Comparison of ENCODE assay signal across 29 mouse cellular contexts in the genomic region with DNA sequence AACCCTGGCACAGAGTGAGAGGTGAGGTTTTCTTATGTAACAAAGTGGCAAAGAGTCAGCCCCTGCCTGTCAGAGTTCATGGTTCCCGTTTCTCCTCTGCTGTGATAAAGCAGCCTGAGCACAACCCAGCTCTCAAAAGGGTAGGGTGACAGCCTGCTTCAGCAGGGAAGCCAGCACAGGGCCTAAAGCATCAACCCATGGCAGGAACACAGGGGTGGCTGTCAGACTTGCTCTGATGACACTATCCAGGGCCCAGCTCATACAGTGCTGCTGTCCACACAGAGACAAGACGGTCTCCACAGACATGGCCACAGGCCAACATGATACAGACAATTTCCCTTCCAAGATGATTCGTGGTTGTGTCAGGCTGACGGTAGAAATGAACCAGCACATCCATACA. TPM values are rescaled to one million over a fixed set of nuclear protein-coding genes. Genes with fewer than 3 reads are reported as not detected.
DNase-seq lines count a peak whose midpoint lies in the region; ATAC-seq and TF ChIP-seq lines count a peak whose summit lies in the region.
"Had no signal": no experiment of that assay in that cellular context is flagged by ENCODE, and none has a peak within 500 bp of the region (broad histone marks: within the 10 kb centered on the region; RNA-seq: fewer than 3 reads in every experiment).

No protein-coding gene starts in this region.

- no peak overlapping the region for H3K4me2 ChIP-seq in heart, embryonic 15.5 days
- H3K4me2 ChIP-seq: forebrain, embryonic 15.5 days; kidney, embryonic 15.5 days; limb, embryonic 13.5 days; lung, embryonic 14.5 days; neural tube, embryonic 13.5 days had no signal

- H3K9ac ChIP-seq in heart, embryonic 15.5 days, result no peak overlapping the region
- H3K9ac ChIP-seq in MEL (ENCODE audit: control insufficient read depth, low read depth, low read length, poor library complexity, severe bottlenecking), result no peak overlapping the region
- H3K9ac ChIP-seq: forebrain, embryonic 15.5 days; kidney, embryonic 15.5 days; limb, embryonic 13.5 days; lung, embryonic 14.5 days; neural tube, embryonic 13.5 days had no signal

- WGBS in heart, embryonic 15.5 days, result 32% methylated on average over 4 of the region's 4 CpGs
- 61% methylated on average over 4 of the region's 4 CpGs for WGBS in lung, adult 2 months

- no peak for DNase-seq in heart, postnatal 4 days
- peak; percentile 58 for DNase-seq in MEL (ENCODE audit: low read depth, low spot score)
- DNase-seq in lung, adult 2 months, result no peak
- no peak for DNase-seq in kidney, adult 9 months
- DNase-seq: adrenal gland, adult 8-10 months; cerebellum, adult 18-20 months; kidney, postnatal 36 days; layer of hippocampus, adult 9-11 months; lung, embryonic 14.5 days; retina, postnatal 1 day; right cerebral cortex, postnatal 25 days; spleen, adult 18-20 months; thymus, postnatal 36 days had no signal

- H3K4me3 ChIP-seq in heart, embryonic 15.5 days, result no peak overlapping the region
- no peak overlapping the region for H3K4me3 ChIP-seq in MEL (ENCODE audit: control insufficient read depth in 1 of 2, insufficient read depth in 1 of 2, low read depth in 2 of 2, low read length in 2 of 2)
- H3K4me3 ChIP-seq in lung, adult 2 months (replicated peaks; ENCODE audit: extremely low read depth, low read depth, low read length), result no peak overlapping the region
- H3K4me3 ChIP-seq: embryonic facial prominence, embryonic 10.5 days; forebrain, embryonic 15.5 days; kidney, embryonic 15.5 days; limb, embryonic 13.5 days; myocyte; neural tube, embryonic 13.5 days had no signal

- ATAC-seq in heart, embryonic 15.5 days (replicated peaks; ENCODE audit: insufficient number of reproducible peaks, insufficient read depth, low FRiP score, low read depth), result 0 out of 2 replicates have a peak, but pooled peaks have one; percentile 47
- ATAC-seq in common myeloid progenitor, adult 5-6 weeks (replicated peaks; ENCODE audit: low read depth, poor library complexity, severe bottlenecking), result peak; percentile 65
- ATAC-seq in megakaryocyte progenitor cell, adult 5-6 weeks (replicated peaks; ENCODE audit: poor library complexity), result peak; percentile 38
- ATAC-seq: forebrain, embryonic 15.5 days; intestine, postnatal 0 days; midbrain, embryonic 16.5 days had no signal

- no peaks in the 10 kb centered on the region for H3K4me1 ChIP-seq in heart, embryonic 15.5 days (replicated peaks)
- H3K4me1 ChIP-seq in MEL (ENCODE audit: control insufficient read depth in 1 of 2, insufficient read depth in 2 of 2, low read length in 2 of 2), result peaks cover 0 to 6% of the 10 kb centered on the region in 2 experiments; a peak in 2 of 4 replicates
- H3K4me1 ChIP-seq in lung, adult 2 months (ENCODE audit: control insufficient read depth, insufficient read depth, low read length), result 0 out of 2 replicates have a peak, but pooled peaks cover under 1% of the 10 kb centered on the region
- H3K4me1 ChIP-seq: embryonic facial prominence, embryonic 10.5 days; forebrain, embryonic 15.5 days; kidney, embryonic 15.5 days; limb, embryonic 13.5 days; neural tube, embryonic 13.5 days had no signal

- H3K27ac ChIP-seq in heart, embryonic 15.5 days, result no peak overlapping the region
- H3K27ac ChIP-seq in MEL (ENCODE audit: control insufficient read depth, low read depth, low read length), result no peak overlapping the region
- H3K27ac ChIP-seq: embryonic facial prominence, embryonic 10.5 days; forebrain, embryonic 15.5 days; kidney, embryonic 15.5 days; limb, embryonic 13.5 days; neural tube, embryonic 13.5 days had no signal

- peaks cover 27% of the 10 kb centered on the region for H3K36me3 ChIP-seq in heart, embryonic 15.5 days
- peaks cover 0 to 4% of the 10 kb centered on the region in 2 experiments; a peak in 2 of 4 replicates for H3K36me3 ChIP-seq in MEL (ENCODE audit: control insufficient read depth in 1 of 2, insufficient read depth in 2 of 2, low read length in 2 of 2)

- no peak for TF ChIP-seq RAD21 in MEL (IDR thresholded peaks at IDR 0.05; ENCODE audit: low read depth, low read length)

- no peak for TF ChIP-seq EP300 in MEL (IDR thresholded peaks at IDR 0.05; ENCODE audit: low read depth in 1 of 2, low read length in 2 of 2)

- H3K9me3 ChIP-seq in heart, embryonic 15.5 days (replicated peaks), result no peaks in the 10 kb centered on the region
- no peaks in the 10 kb centered on the region for H3K9me3 ChIP-seq in MEL (replicated peaks; ENCODE audit: insufficient read depth, low read length)
- H3K9me3 ChIP-seq: embryonic facial prominence, embryonic 10.5 days; forebrain, embryonic 15.5 days; kidney, embryonic 15.5 days; limb, embryonic 13.5 days; neural tube, embryonic 13.5 days had no signal

- no peaks in the 10 kb centered on the region for H3K79me2 ChIP-seq in MEL (ENCODE audit: control insufficient read depth, insufficient read depth, low read length, poor library complexity)

- no peak for TF ChIP-seq POLR2A in MEL (IDR thresholded peaks at IDR 0.05; ENCODE audit: control insufficient read depth in 1 of 2, insufficient read depth in 1 of 2, low read depth in 1 of 2, low read length in 2 of 2, poor library complexity in 1 of 2)
- no peak for TF ChIP-seq POLR2A in lung, adult 2 months (IDR thresholded peaks at IDR 0.05; ENCODE audit: borderline replicate concordance, extremely low read depth, low read depth, low read length)

- no peaks in the 10 kb centered on the region for H3K27me3 ChIP-seq in heart, embryonic 15.5 days
- H3K27me3 ChIP-seq in MEL (ENCODE audit: control insufficient read depth in 1 of 2, insufficient read depth in 2 of 2, low read length in 2 of 2), result no peaks in the 10 kb centered on the region
- H3K27me3 ChIP-seq: forebrain, embryonic 15.5 days; kidney, embryonic 15.5 days; limb, embryonic 13.5 days; neural tube, embryonic 13.5 days had no signal

- TF ChIP-seq CTCF in MEL (IDR thresholded peaks at IDR 0.05 in 2 of 3, conservative IDR thresholded peaks at IDR 0.05 in 1 of 3; ENCODE audit: control insufficient read depth in 1 of 3, insufficient read depth in 1 of 3, low read depth in 2 of 3, low read length in 3 of 3, poor library complexity in 1 of 3, severe bottlenecking in 1 of 3), result no peak
- TF ChIP-seq CTCF in lung, adult 2 months (IDR thresholded peaks at IDR 0.05; ENCODE audit: insufficient read depth, low read length), result no peak

TF ChIP-seq in MEL, 35 proteins besides CTCF, POLR2A, EP300 and RAD21:
- TF ChIP-seq MXI1 (IDR thresholded peaks at IDR 0.05; ENCODE audit: low read depth, low read length) (no peak), CHD1 (IDR thresholded peaks at IDR 0.05; ENCODE audit: low read depth, low read length) (no peak), E2F4 (IDR thresholded peaks at IDR 0.05; ENCODE audit: borderline replicate concordance, low read depth, low read length) (no peak), SMC3 (IDR thresholded peaks at IDR 0.05; ENCODE audit: low read depth, low read length) (no peak), NELFE (IDR thresholded peaks at IDR 0.05; ENCODE audit: low read depth, low read length) (no peak), USF1 (IDR thresholded peaks at IDR 0.05; ENCODE audit: low read depth, low read length) (no peak), ETS1 (IDR thresholded peaks at IDR 0.05; ENCODE audit: low read depth, low read length) (no peak), ZNF384 (IDR thresholded peaks at IDR 0.05; ENCODE audit: low read depth, low read length) (no peak), UBTF (IDR thresholded peaks at IDR 0.05; ENCODE audit: borderline replicate concordance, insufficient read depth, low read depth, low read length) (peak; percentile 79; the same call in 1 of the 2 replicates), TBP (IDR thresholded peaks at IDR 0.05; ENCODE audit: low read depth, low read length) (peak; percentile 95)

RNA-seq across cellular contexts. Expression of gene Glipr2, which starts 25.3 kb away (rescaled TPM):
- 44.3 and 53.2 TPM in 2 replicates for polyA plus RNA-seq in heart, embryonic 15.5 days (2015; fragmentation: Nextera tagmentation; extraction: Ambion mirVana)
- 10 to 100 TPM; 31.0 to 32.9 TPM for total RNA-seq in heart, postnatal 4 days (2021)
- 22.8 and 30.6 TPM in 2 replicates for total RNA-seq in MEL (2012; rRNA removed)
- polyA plus RNA-seq in MEL (2012; ENCODE audit: insufficient read depth in 1 of 2, insufficient read length in 2 of 2, low read depth in 1 of 2, low replicate concordance in 2 of 2, missing spikeins in 1 of 2), result 10 to 100 TPM in 1 of 2 experiments, not detected in 1; 25.0 TPM
- total RNA-seq in common myeloid progenitor, adult 5-6 weeks (2017), result 16.3 TPM in 2 replicates
- 12.6 and 14.7 TPM in 2 replicates for total RNA-seq in megakaryocyte progenitor cell, adult 5-6 weeks (2015)
- 18.0 and 19.4 TPM in 2 replicates for total RNA-seq in megakaryocyte progenitor cell, adult 5-6 weeks (2017)
- 14.3 and 18.1 TPM in 2 replicates for polyA plus RNA-seq in lung, adult 2 months (2012; rRNA removed)

RNA-seq across cellular contexts. Expression of gene Ccin, which starts 51.4 kb away (rescaled TPM):
- polyA plus RNA-seq in heart, embryonic 15.5 days (2015; fragmentation: Nextera tagmentation; extraction: Ambion mirVana), result not detected in 2 replicates
- under 1 TPM; 0.26 to 0.47 TPM for total RNA-seq in heart, postnatal 4 days (2021)
- not detected in 2 replicates for total RNA-seq in MEL (2012; rRNA removed)
- polyA plus RNA-seq in MEL (2012; ENCODE audit: insufficient read depth in 1 of 2, insufficient read length in 2 of 2, low read depth in 1 of 2, low replicate concordance in 2 of 2, missing spikeins in 1 of 2), result under 1 TPM in 1 of 2 experiments, not detected in 1; 0.04 TPM
- total RNA-seq in common myeloid progenitor, adult 5-6 weeks (2017), result not detected in 2 replicates
- total RNA-seq in megakaryocyte progenitor cell, adult 5-6 weeks (2015), result not detected in 2 replicates
- total RNA-seq in megakaryocyte progenitor cell, adult 5-6 weeks (2017), result not detected in 2 replicates
- polyA plus RNA-seq in lung, adult 2 months (2012; rRNA removed), result 0.07 and 0.14 TPM in 2 replicates
- total RNA-seq: adrenal gland, adult 8-10 months; gastrocnemius, adult 8-10 months; left cerebral cortex, adult 18-20 months; left cerebral cortex, postnatal 25 days had no signal
- polyA plus RNA-seq: cortical plate, adult 2 months; embryonic facial prominence, embryonic 10.5 days; forebrain, embryonic 15.5 days; heart, postnatal 0 days; intestine, postnatal 0 days; kidney, embryonic 15.5 days; limb, embryonic 13.5 days; lung, embryonic 14.5 days; midbrain, embryonic 16.5 days; neural tube, embryonic 13.5 days had no signal

RNA-seq across cellular contexts. Expression of gene Reck, which starts 56.5 kb away (rescaled TPM):
- polyA plus RNA-seq in heart, embryonic 15.5 days (2015; fragmentation: Nextera tagmentation; extraction: Ambion mirVana), result 8.1 and 12.3 TPM in 2 replicates
- total RNA-seq in heart, postnatal 4 days (2021), result 10 to 100 TPM; 11.7 to 11.9 TPM
- total RNA-seq in MEL (2012; rRNA removed), result 0.12 and 0.13 TPM in 2 replicates
- polyA plus RNA-seq in MEL (2012; ENCODE audit: insufficient read depth in 1 of 2, insufficient read length in 2 of 2, low read depth in 1 of 2, low replicate concordance in 2 of 2, missing spikeins in 1 of 2), result under 1 TPM in 1 of 2 experiments, not detected in 1; 0.60 TPM
- 0.82 and 1.9 TPM in 2 replicates for total RNA-seq in common myeloid progenitor, adult 5-6 weeks (2017)
- 1.5 and 1.8 TPM in 2 replicates for total RNA-seq in megakaryocyte progenitor cell, adult 5-6 weeks (2015)
- total RNA-seq in megakaryocyte progenitor cell, adult 5-6 weeks (2017), result 1.1 and 4.4 TPM in 2 replicates
- polyA plus RNA-seq in lung, adult 2 months (2012; rRNA removed), result 39.4 and 43.8 TPM in 2 replicates
